Mouse (Mus musculus) ZHBTc4 (cell line): ENCODE results near the gene Odc1.
"Not testable (repeated sequence)": the region's sequence is repeated elsewhere in the genome, so short reads cannot be mapped to it uniquely, and the experiment has no call there.

Source experiments
- DNase-seq: peaks from one replicate; pipeline ENCODE4 v3.0.0-alpha.2; 2011; ENCODE audit warnings: low read depth, low spot score

The Odc1 gene

GRCm38 (mm10) chr12:17544209-17545106 is at the start of gene Odc1:
TSS of gene Odc1 (plus strand) at chr12:17544794.
- peak; percentile 98 for DNase-seq

- no peak for DNase-seq
Measured at GRCm38 (mm10) chr12:17494809-17495208, 49.8 kb upstream of the Odc1 start.

- DNase-seq = peak; percentile 31
Measured at GRCm38 (mm10) chr12:17495858-17496451, 48.6 kb upstream of the Odc1 start.

GRCm38 (mm10) chr12:17505620-17506074 is 38.9 kb upstream of the Odc1 start:
- DNase-seq = no peak

GRCm38 (mm10) chr12:17506117-17506993 is 38.2 kb upstream of the Odc1 start:
- DNase-seq = no peak

GRCm38 (mm10) chr12:17506994-17507542 is 37.5 kb upstream of the Odc1 start:
- DNase-seq = no peak

GRCm38 (mm10) chr12:17509310-17509709 is 35.3 kb upstream of the Odc1 start:
- DNase-seq = no peak

GRCm38 (mm10) chr12:17510158-17510557 is 34.4 kb upstream of the Odc1 start:
- peak; percentile 73 for DNase-seq

GRCm38 (mm10) chr12:17511019-17511418 is 33.6 kb upstream of the Odc1 start:
- no peak for DNase-seq

- no peak for DNase-seq
Measured at GRCm38 (mm10) chr12:17529180-17529579, 15.4 kb upstream of the Odc1 start.

- DNase-seq = no peak
Measured at GRCm38 (mm10) chr12:17529726-17530125, 14.9 kb upstream of the Odc1 start.

GRCm38 (mm10) chr12:17530825-17531224 is 13.8 kb upstream of the Odc1 start:
- DNase-seq = no peak

- DNase-seq = no peak
Measured at GRCm38 (mm10) chr12:17536222-17536621, 8.4 kb upstream of the Odc1 start.

GRCm38 (mm10) chr12:17537147-17537546 is 7.4 kb upstream of the Odc1 start:
- DNase-seq = no peak

GRCm38 (mm10) chr12:17538087-17538486 is 6.5 kb upstream of the Odc1 start:
- DNase-seq = no peak

- no peak for DNase-seq
Measured at GRCm38 (mm10) chr12:17539041-17539440, 5.6 kb upstream of the Odc1 start.

- peak; percentile 14 for DNase-seq
Measured at GRCm38 (mm10) chr12:17540040-17540552, 4.5 kb upstream of the Odc1 start.

- DNase-seq = peak; percentile 55
Measured at GRCm38 (mm10) chr12:17545107-17545571, 545 bp downstream of the Odc1 start.

- DNase-seq = peak; percentile 16
Measured at GRCm38 (mm10) chr12:17545884-17546283, 1.3 kb downstream of the Odc1 start.

GRCm38 (mm10) chr12:17547552-17547951 is 3.0 kb downstream of the Odc1 start:
- not testable (repeated sequence) for DNase-seq

GRCm38 (mm10) chr12:17548505-17548904 is 3.9 kb downstream of the Odc1 start:
- no peak for DNase-seq
